Mouse (Mus musculus) heart, postnatal 0 days (tissue): ENCODE measurements around the gene Abce1.

Experiments used
- CTCF ChIP-seq: IDR thresholded peaks from 2 replicates; pipeline ENCODE4 v1.5.1; 2016; ENCODE audit warnings: antibody characterized with exemption, control low read depth, low read depth
- EP300 ChIP-seq: IDR thresholded peaks from 2 replicates; pipeline ENCODE4 v1.6.1; 2016; ENCODE audit warnings: antibody characterized with exemption, low read depth

DNA sequence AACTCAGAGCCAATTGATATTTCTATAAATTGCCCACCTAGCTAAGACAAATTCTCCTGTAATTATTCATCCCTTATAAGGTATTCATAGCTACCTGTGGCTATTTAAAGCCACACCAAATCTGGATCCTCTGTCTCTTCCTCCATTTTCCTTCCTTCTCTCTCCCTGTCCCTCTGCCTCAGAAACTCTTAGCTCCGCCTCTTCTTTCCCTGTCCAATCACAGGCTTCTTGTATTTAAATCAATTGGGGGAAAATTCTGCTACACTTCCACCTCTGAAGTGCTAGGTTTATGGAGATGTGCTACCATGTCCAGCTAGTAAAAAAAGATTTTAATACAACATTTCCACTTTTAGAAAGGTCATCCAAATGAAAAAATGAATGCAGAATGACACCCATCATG is 76.0 kb downstream of the Abce1 start:
- TF ChIP-seq CTCF (no peak), EP300 (no peak)
